Mouse (Mus musculus): ENCODE results near the gene Dhrs13. TPM values are rescaled to one million over a fixed set of nuclear protein-coding genes. Genes with fewer than 3 reads are reported as not detected.

Dhrs13 gene
- polyA plus RNA-seq (2016; fragmentation: Nextera tagmentation; extraction: Ambion mirVana), result 14.6 and 16.5 TPM in 2 replicates

- DNase-seq (ENCODE audit: low spot score), result peak; percentile 98
- Histone ChIP-seq H3K27me3 (ENCODE audit: insufficient read depth, poor library complexity, severe bottlenecking) (no peaks in the 10 kb centered on the region), H3K4me3 (peak within 1 kb of the TSS; percentile 82), H3K36me3 (peaks cover 46% of the 10 kb centered on the region), H3K4me1 (peaks cover 37% of the 10 kb centered on the region), H3K27ac (peak within 1 kb of the TSS; percentile 93), H3K9me3 (no peaks in the 10 kb centered on the region)
- under 1% methylated on average over 96 of the region's 96 CpGs for whole genome bisulfite sequencing
These were observed at the start of gene Dhrs13 for GRCm38 (mm10) chr11:78031947-78032808. Dhrs13 (plus strand) TSS chr11:78032280.

- Histone ChIP-seq H3K27me3 (ENCODE audit: insufficient read depth, poor library complexity, severe bottlenecking) (peaks cover 16% of the 10 kb centered on the region), H3K36me3 (peaks cover 26% of the 10 kb centered on the region), H3K9me3 (no peaks in the 10 kb centered on the region), H3K4me3 (peak within 1 kb of the TSS; percentile 100), H3K4me1 (peaks cover 18% of the 10 kb centered on the region), H3K27ac (peak within 1 kb of the TSS; percentile 97)
- DNase-seq (ENCODE audit: low spot score), result peak; percentile 100
- 0% methylated on average over 62 of the region's 62 CpGs for WGBS
These were observed 49.6 kb upstream of the Dhrs13 start, which contains the start of gene Phf12 for GRCm38 (mm10) chr11:77982441-77982905. Phf12 (plus strand) TSS chr11:77982754.

- peak; percentile 90 for DNase-seq (ENCODE audit: low spot score)
- 0% methylated on average over 28 of the region's 32 CpGs for WGBS
- peaks cover 18% of the 10 kb centered on the region for H3K4me1 ChIP-seq
These were observed 48.7 kb upstream of the Dhrs13 start for GRCm38 (mm10) chr11:77983191-77983936.

GRCm38 (mm10) chr11:77983937-77984835 is 47.9 kb upstream of the Dhrs13 start:
- peak overlapping the region; percentile 100 for H3K4me3 ChIP-seq
- WGBS, result under 1% methylated on average over 50 of the region's 63 CpGs
- H3K27me3 ChIP-seq (ENCODE audit: insufficient read depth, poor library complexity, severe bottlenecking), result 0 out of 2 replicates have a peak, but pooled peaks cover under 1% of the 10 kb centered on the region
- H3K9me3 ChIP-seq, result no peaks in the 10 kb centered on the region
- peaks cover 40% of the 10 kb centered on the region for H3K36me3 ChIP-seq
- peak overlapping the region; percentile 97 for H3K27ac ChIP-seq
- DNase-seq (ENCODE audit: low spot score), result peak; percentile 89
- peaks cover 18% of the 10 kb centered on the region for H3K4me1 ChIP-seq

More at GRCm38 (mm10) chr11:77983191-77983936, 48.7 kb upstream of the Dhrs13 start:
- H3K9me3 ChIP-seq, result no peaks in the 10 kb centered on the region
- H3K4me3 ChIP-seq, result peak overlapping the region; percentile 100
- peak overlapping the region; percentile 97 for H3K27ac ChIP-seq
- 0 out of 2 replicates have a peak, but pooled peaks cover 8% of the 10 kb centered on the region for H3K27me3 ChIP-seq (ENCODE audit: insufficient read depth, poor library complexity, severe bottlenecking)
- H3K36me3 ChIP-seq, result peaks cover 31% of the 10 kb centered on the region

GRCm38 (mm10) chr11:77984836-77985231 is 47.2 kb upstream of the Dhrs13 start:
- H3K27ac ChIP-seq, result peak overlapping the region; percentile 97
- WGBS, result under 1% methylated on average over 13 of the region's 13 CpGs
- peak overlapping the region; percentile 100 for H3K4me3 ChIP-seq
- H3K4me1 ChIP-seq, result peaks cover 18% of the 10 kb centered on the region
- no peak for DNase-seq (ENCODE audit: low spot score)
- H3K36me3 ChIP-seq, result peaks cover 44% of the 10 kb centered on the region
- H3K27me3 ChIP-seq (ENCODE audit: insufficient read depth, poor library complexity, severe bottlenecking), result no peaks in the 10 kb centered on the region
- no peaks in the 10 kb centered on the region for H3K9me3 ChIP-seq

- no peak for DNase-seq (ENCODE audit: low spot score)
- peak overlapping the region; percentile 100 for H3K4me3 ChIP-seq
- peak overlapping the region; percentile 97; the same call in 1 of the 2 replicates for H3K27ac ChIP-seq
- peaks cover 18% of the 10 kb centered on the region for H3K4me1 ChIP-seq
- H3K27me3 ChIP-seq (ENCODE audit: insufficient read depth, poor library complexity, severe bottlenecking), result no peaks in the 10 kb centered on the region
- H3K36me3 ChIP-seq, result peaks cover 49% of the 10 kb centered on the region
- H3K9me3 ChIP-seq, result no peaks in the 10 kb centered on the region
- WGBS, result 93% methylated on average over 3 of the region's 3 CpGs
These were observed 46.5 kb upstream of the Dhrs13 start for GRCm38 (mm10) chr11:77985541-77986065.

GRCm38 (mm10) chr11:77989071-77989690 is 42.9 kb upstream of the Dhrs13 start:
- no peaks in the 10 kb centered on the region for H3K9me3 ChIP-seq
- no peak for DNase-seq (ENCODE audit: low spot score)
- no peak overlapping the region for H3K4me3 ChIP-seq
- no peak overlapping the region for H3K27ac ChIP-seq
- H3K27me3 ChIP-seq (ENCODE audit: insufficient read depth, poor library complexity, severe bottlenecking), result no peaks in the 10 kb centered on the region
- peaks cover 69% of the 10 kb centered on the region for H3K36me3 ChIP-seq
- H3K4me1 ChIP-seq, result peaks cover 16% of the 10 kb centered on the region; the same call in 1 of the 2 replicates
- WGBS, result 93% methylated on average over 13 of the region's 13 CpGs

GRCm38 (mm10) chr11:77995556-77995955 is 36.5 kb upstream of the Dhrs13 start:
- Histone ChIP-seq H3K36me3 (peaks cover 55% of the 10 kb centered on the region), H3K27ac (no peak overlapping the region), H3K27me3 (ENCODE audit: insufficient read depth, poor library complexity, severe bottlenecking) (no peaks in the 10 kb centered on the region), H3K9me3 (no peaks in the 10 kb centered on the region), H3K4me3 (no peak overlapping the region), H3K4me1 (no peaks in the 10 kb centered on the region)
- DNase-seq (ENCODE audit: low spot score), result no peak
- 68% methylated on average over 1 of the region's 1 CpGs for WGBS

GRCm38 (mm10) chr11:78006446-78006845 is 25.6 kb upstream of the Dhrs13 start:
- H3K4me1 ChIP-seq, result peaks cover 11% of the 10 kb centered on the region; the same call in 1 of the 2 replicates
- H3K27me3 ChIP-seq (ENCODE audit: insufficient read depth, poor library complexity, severe bottlenecking), result no peaks in the 10 kb centered on the region
- H3K27ac ChIP-seq, result peak overlapping the region; percentile 48; the same call in 1 of the 2 replicates
- peaks cover 79% of the 10 kb centered on the region for H3K36me3 ChIP-seq
- no peak for DNase-seq (ENCODE audit: low spot score)
- 82% methylated on average over 5 of the region's 5 CpGs for WGBS
- H3K9me3 ChIP-seq, result no peaks in the 10 kb centered on the region
- H3K4me3 ChIP-seq, result no peak overlapping the region

GRCm38 (mm10) chr11:78019676-78020075 is 12.4 kb upstream of the Dhrs13 start:
- Histone ChIP-seq H3K4me1 (0 out of 2 replicates have a peak, but pooled peaks cover 11% of the 10 kb centered on the region), H3K27me3 (ENCODE audit: insufficient read depth, poor library complexity, severe bottlenecking) (no peaks in the 10 kb centered on the region), H3K36me3 (peaks cover 94% of the 10 kb centered on the region), H3K27ac (no peak overlapping the region), H3K4me3 (no peak overlapping the region), H3K9me3 (no peaks in the 10 kb centered on the region)
- DNase-seq (ENCODE audit: low spot score), result peak; percentile 84
- 18% methylated on average over 4 of the region's 4 CpGs for WGBS

GRCm38 (mm10) chr11:78023607-78024006 is 8.5 kb upstream of the Dhrs13 start:
- Histone ChIP-seq H3K9me3 (no peaks in the 10 kb centered on the region), H3K27ac (no peak overlapping the region), H3K4me1 (0 out of 2 replicates have a peak, but pooled peaks cover 11% of the 10 kb centered on the region), H3K36me3 (peaks cover 92% of the 10 kb centered on the region), H3K4me3 (no peak overlapping the region), H3K27me3 (ENCODE audit: insufficient read depth, poor library complexity, severe bottlenecking) (no peaks in the 10 kb centered on the region)
- DNase-seq (ENCODE audit: low spot score), result no peak
- WGBS, result 83% methylated on average over 8 of the region's 8 CpGs

All from heart, embryonic 10.5 days (tissue).